Mouse (Mus musculus) forebrain, postnatal 0 days (tissue): ENCODE data around the gene Itpka. TPM values are rescaled to one million over a fixed set of nuclear protein-coding genes. Genes with fewer than 3 reads are reported as not detected.

ENCODE experiments used
- ATAC-seq: fragments of 200-750 bp; cut with Nextera tagmentation; 2 replicates; pipeline ENCODE4 v1.8.0; 2017; ENCODE audit warnings: mild to moderate bottlenecking, moderate library complexity
- DNase-seq: peaks from one replicate; pipeline ENCODE4 v3.0.0-alpha.2; 2015
- H3K27ac ChIP-seq: fragments of 300-500 bp; sonication (generic); 2 replicates; pipeline ENCODE4 v1.5.1; 2014; ENCODE audit warnings: low read depth, mild to moderate bottlenecking, antibody characterized with exemption, low read length, moderate library complexity, mixed read lengths
- H3K27me3 ChIP-seq: fragments of 300-500 bp; sonication (generic); 2 replicates; pipeline ENCODE4 v1.6.1; 2014; ENCODE audit warnings: mild to moderate bottlenecking, low read length, mixed read lengths; ENCODE audit not compliant: insufficient read depth
- H3K36me3 ChIP-seq: fragments of 300-500 bp; sonication (generic); 2 replicates; pipeline ENCODE4 v1.6.1; 2014; ENCODE audit warnings: mild to moderate bottlenecking, moderate library complexity; ENCODE audit not compliant: insufficient read depth
- H3K4me1 ChIP-seq: fragments of 300-500 bp; sonication (generic); 2 replicates; pipeline ENCODE4 v1.6.1; 2014; ENCODE audit warnings: antibody characterized with exemption; ENCODE audit not compliant: insufficient read depth
- H3K4me2 ChIP-seq: fragments of 300-500 bp; sonication (generic); 2 replicates; pipeline ENCODE4 v1.6.1; 2014; ENCODE audit warnings: low read depth, mild to moderate bottlenecking, moderate library complexity
- H3K4me3 ChIP-seq: fragments of 300-500 bp; sonication (generic); 2 replicates; pipeline ENCODE4 v1.5.1; 2014; ENCODE audit warnings: low read depth, low read length, mixed read lengths
- H3K9ac ChIP-seq: fragments of 300-500 bp; sonication (generic); 2 replicates; pipeline ENCODE4 v1.6.1; 2014; ENCODE audit warnings: mild to moderate bottlenecking
- H3K9me3 ChIP-seq: fragments of 300-500 bp; sonication (generic); 2 replicates; pipeline ENCODE4 v1.6.1; 2016; ENCODE audit warnings: low read length
- CTCF ChIP-seq: sonication (generic); IDR thresholded peaks from 2 replicates; pipeline ENCODE4 v1.5.1; 2016; ENCODE audit warnings: antibody characterized with exemption, control low read depth, low read depth
- WGBS: fragments of 180-500 bp; shearing (Covaris S2); extraction: QIAGEN DNeasy Blood & Tissue Kit; methylation state at CpG from one replicate; pipeline ENCODE4 v1.1.7; 2014; 5-methylcytosine and 5-hydroxymethylcytosine counted together
- polyA plus RNA-seq: library from polyadenylated mRNA; unstranded; fragments of >200 nt; fragmentation: Nextera tagmentation; extraction: Ambion mirVana; gene quantifications from 2 replicates; pipeline ENCODE4 v1.2.1, GENCODE M21; 2015
- total RNA-seq: library from RNA; depleted of rRNA; stranded (reverse); fragments of >200 nt; gene quantifications from 2 replicates; pipeline ENCODE4 v1.2.3, GENCODE M21; 2014; rRNA removed

Itpka gene
- total and polyA plus RNA-seq, 2 experiments from 2014 or later: 7.4 to 8.7 TPM

DNA sequence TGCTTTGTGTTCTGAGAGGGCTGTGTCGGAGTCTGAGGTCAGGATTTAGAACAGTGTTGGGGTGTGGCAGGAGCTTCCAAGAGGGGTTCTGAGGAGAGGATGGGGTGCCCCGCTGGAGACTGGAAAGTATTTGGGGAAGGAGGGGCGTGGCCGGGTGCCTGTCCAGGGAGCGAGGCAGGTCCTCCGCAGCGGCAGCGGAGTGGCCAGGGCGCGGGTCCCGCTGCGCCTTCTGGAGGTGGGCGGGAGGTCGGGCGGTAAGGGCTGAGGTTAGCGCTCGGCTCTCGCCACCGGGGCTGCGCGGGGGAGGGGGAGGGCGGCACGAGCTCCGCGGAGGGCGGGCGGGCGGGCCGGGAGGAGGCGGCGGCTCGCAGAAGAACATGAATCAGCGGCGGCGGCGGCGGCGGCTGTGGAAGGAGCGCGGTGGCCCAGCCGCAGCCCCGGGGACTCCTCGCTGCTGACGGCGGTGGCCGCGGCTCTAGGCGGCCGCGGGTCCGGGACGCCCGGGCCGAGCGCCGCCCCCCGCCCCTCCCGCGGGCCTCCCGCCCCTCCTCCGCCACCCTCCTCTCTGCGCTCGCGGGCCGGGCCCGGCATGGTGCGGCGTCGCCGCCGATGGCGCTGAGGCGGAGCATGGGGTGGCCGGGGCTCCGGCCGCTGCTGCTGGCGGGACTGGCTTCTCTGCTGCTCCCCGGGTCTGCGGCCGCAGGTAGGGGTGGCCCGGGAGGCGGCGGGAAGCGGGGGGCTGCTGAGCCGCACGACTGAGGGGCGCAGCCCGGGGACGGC is 57.2 kb downstream of the Itpka start:
- Histone ChIP-seq H3K4me2 (peak overlapping the region; percentile 99), H3K4me3 (peak overlapping the region; percentile 83), H3K9me3 (no peaks in the 10 kb centered on the region), H3K27me3 (no peaks in the 10 kb centered on the region), H3K27ac (no peak overlapping the region), H3K36me3 (no peaks in the 10 kb centered on the region), H3K4me1 (peaks cover 5% of the 10 kb centered on the region; the same call in 1 of the 2 replicates), H3K9ac (peak overlapping the region; percentile 79)
- DNase-seq (peak; percentile 41), ATAC-seq (peak; percentile 75)
- 1% methylated on average over 26 of the region's 89 CpGs for WGBS
- no peak for TF ChIP-seq CTCF

DNA sequence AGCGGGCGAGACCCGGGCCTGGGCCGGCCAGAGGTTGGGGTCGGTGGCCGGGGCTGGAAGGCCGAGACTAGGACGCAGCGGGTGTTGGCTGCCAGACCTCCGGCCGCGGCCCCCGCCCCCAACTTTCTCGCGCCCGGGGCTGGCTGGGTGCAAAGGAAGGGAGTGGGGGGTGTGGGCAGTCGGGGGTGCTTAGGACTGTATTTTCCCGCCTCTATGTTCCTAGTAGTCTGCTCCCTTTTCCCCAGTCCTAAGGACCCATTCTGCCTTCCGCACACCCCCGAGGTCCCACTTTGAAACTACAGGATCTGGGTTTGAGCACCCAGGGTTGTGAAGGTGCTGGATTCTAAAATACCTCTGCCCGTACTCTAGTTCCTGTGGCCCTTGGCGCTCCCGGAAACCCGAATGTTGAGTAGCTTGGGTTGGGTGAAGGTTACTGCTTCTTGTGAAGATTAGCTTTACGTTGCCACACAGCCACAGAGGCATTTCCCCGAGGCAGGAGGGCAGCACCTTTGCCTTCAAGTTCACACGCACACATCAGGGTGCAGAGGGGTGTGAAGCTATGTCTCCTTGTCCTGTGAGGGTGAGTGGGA is 57.9 kb downstream of the Itpka start:
- ATAC-seq (peak; percentile 15; the same call in 1 of the 2 replicates), DNase-seq (peak; percentile 35)
- no peaks in the 10 kb centered on the region for H3K36me3 ChIP-seq
- H3K9ac ChIP-seq: peak overlapping the region; percentile 79
- peak overlapping the region; percentile 99 for H3K4me2 ChIP-seq
- peaks cover 8% of the 10 kb centered on the region for H3K4me1 ChIP-seq
- no peaks in the 10 kb centered on the region for H3K27me3 ChIP-seq
- H3K27ac ChIP-seq: no peak overlapping the region
- H3K9me3 ChIP-seq: no peaks in the 10 kb centered on the region
- no peak for TF ChIP-seq CTCF
- under 1% methylated on average over 25 of the region's 27 CpGs for WGBS
- peak overlapping the region; percentile 83 for H3K4me3 ChIP-seq

Other genes with a start within 250 kb of the Itpka start
- 0.77 and 0.81 TPM in 2 replicates for gene Exd1, start 194.7 kb upstream of the Itpka start, total RNA-seq
- gene Exd1, start 194.7 kb upstream of the Itpka start, polyA plus RNA-seq: 0.42 and 0.73 TPM in 2 replicates
- gene Chp1, start 194.6 kb upstream of the Itpka start, total RNA-seq: 53.9 and 69.8 TPM in 2 replicates
- 52.3 and 58.9 TPM in 2 replicates for gene Chp1, start 194.6 kb upstream of the Itpka start, polyA plus RNA-seq
- gene Nusap1, start 124.0 kb upstream of the Itpka start, total RNA-seq: 6.1 and 7.6 TPM in 2 replicates
- gene Nusap1, start 124.0 kb upstream of the Itpka start, polyA plus RNA-seq: 8.1 and 8.6 TPM in 2 replicates
- 2.8 and 5.4 TPM in 2 replicates for gene Oip5, start 123.9 kb upstream of the Itpka start, total RNA-seq
- gene Oip5, start 123.9 kb upstream of the Itpka start, polyA plus RNA-seq: 3.1 and 4.5 TPM in 2 replicates
- gene Ndufaf1, start 79.5 kb upstream of the Itpka start, total RNA-seq: 26.9 and 27.6 TPM in 2 replicates
- gene Ndufaf1, start 79.5 kb upstream of the Itpka start, polyA plus RNA-seq: 41.3 and 42.0 TPM in 2 replicates
- 28.0 and 33.5 TPM in 2 replicates for gene Rtf1, start 67.3 kb upstream of the Itpka start, total RNA-seq
- 49.6 and 68.6 TPM in 2 replicates for gene Rtf1, start 67.3 kb upstream of the Itpka start, polyA plus RNA-seq
- gene Ltk, start 18.1 kb downstream of the Itpka start, total RNA-seq: 1.3 and 1.7 TPM in 2 replicates
- 0.48 and 0.56 TPM in 2 replicates for gene Ltk, start 18.1 kb downstream of the Itpka start, polyA plus RNA-seq
- 18.9 and 20.4 TPM in 2 replicates for gene Rpap1, start 45.2 kb downstream of the Itpka start, total RNA-seq
- gene Rpap1, start 45.2 kb downstream of the Itpka start, polyA plus RNA-seq: 8.0 and 9.9 TPM in 2 replicates
- gene Tyro3, start 55.4 kb downstream of the Itpka start, total RNA-seq: 46.6 and 47.5 TPM in 2 replicates
- 17.3 and 18.5 TPM in 2 replicates for gene Tyro3, start 55.4 kb downstream of the Itpka start, polyA plus RNA-seq
- 42.2 and 69.7 TPM in 2 replicates for gene Mga, start 154.9 kb downstream of the Itpka start, total RNA-seq
- gene Mga, start 154.9 kb downstream of the Itpka start, polyA plus RNA-seq: 6.9 and 11.4 TPM in 2 replicates
- gene Mapkbp1, start 230.4 kb downstream of the Itpka start, total RNA-seq: 38.6 and 42.5 TPM in 2 replicates
- gene Mapkbp1, start 230.4 kb downstream of the Itpka start, polyA plus RNA-seq: 6.5 and 7.4 TPM in 2 replicates